Mouse (Mus musculus) frontal cortex, postnatal 14 days (tissue): Measurements from ENCODE around the gene Hmgb2.
"Not testable (repeated sequence)": the region's sequence is repeated elsewhere in the genome, so short reads cannot be mapped to it uniquely, and the experiment has no call there.

Source experiments
- DNase-seq, 2 experiments: peaks; one replicate each; pipeline ENCODE4 v3.0.0; 2022; ENCODE audit warnings: low spot score in 2 of 2

Hmgb2 gene

GRCm38 (mm10) chr8:57511316-57512118 lies at the start of gene Hmgb2:
Gene Hmgb2, plus strand, starts transcription at chr8:57511907.
- peak; percentile 99 to 100 for DNase-seq

DNA sequence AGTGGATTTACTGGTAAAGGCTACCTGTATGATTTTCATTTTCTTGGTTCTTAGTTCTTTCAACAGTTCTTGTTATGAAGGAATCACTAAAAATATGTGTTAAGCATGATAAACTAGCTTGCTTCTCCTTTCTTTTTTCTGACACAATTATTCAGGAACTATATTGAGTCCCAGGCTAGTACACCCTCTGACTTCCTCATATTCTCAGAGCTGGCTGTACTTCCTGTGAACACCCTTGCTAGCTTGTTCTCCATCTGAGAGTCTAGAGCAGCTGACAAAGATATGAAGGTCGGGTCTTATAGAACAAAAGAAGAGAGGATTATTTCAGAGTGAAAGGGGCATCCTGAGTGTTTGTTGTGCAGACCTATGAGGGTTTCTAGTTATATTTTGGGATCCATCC lies 48.9 kb upstream of the Hmgb2 start:
- DNase-seq: no peak

GRCm38 (mm10) chr8:57463757-57464156 lies 48.0 kb upstream of the Hmgb2 start:
- DNase-seq: no peak

GRCm38 (mm10) chr8:57468624-57469023 lies 43.1 kb upstream of the Hmgb2 start:
- no peak for DNase-seq

DNA sequence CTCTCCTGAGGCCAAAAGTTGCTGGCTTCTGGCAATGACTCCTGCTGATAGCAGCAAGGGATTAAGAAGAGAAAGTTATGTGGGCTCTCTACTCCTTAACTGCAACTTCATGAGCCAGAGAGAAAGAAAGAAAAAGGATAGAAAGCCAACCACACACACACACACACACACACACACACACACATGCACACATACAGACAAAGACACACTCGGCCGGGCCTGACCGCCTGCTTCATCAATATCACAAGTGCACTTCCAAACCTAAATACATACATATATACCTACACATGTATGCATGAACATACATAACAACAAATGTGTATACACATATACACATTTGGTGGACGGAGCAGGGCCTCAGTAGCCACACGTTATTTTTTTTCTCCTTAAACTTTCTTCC lies 40.8 kb upstream of the Hmgb2 start:
- no peak for DNase-seq

GRCm38 (mm10) chr8:57473751-57474150 lies 38.0 kb upstream of the Hmgb2 start:
- no peak for DNase-seq

- no peak for DNase-seq
These were observed 33.3 kb upstream of the Hmgb2 start for GRCm38 (mm10) chr8:57478406-57478805.

- DNase-seq: no peak
These were observed 32.0 kb upstream of the Hmgb2 start for GRCm38 (mm10) chr8:57479700-57480099.

GRCm38 (mm10) chr8:57480606-57481005 lies 31.1 kb upstream of the Hmgb2 start:
- no peak for DNase-seq

GRCm38 (mm10) chr8:57486491-57487440 lies 24.9 kb upstream of the Hmgb2 start:
- peak; percentile 23 to 51 for DNase-seq

- peak; percentile 96 to 98 for DNase-seq
These were observed 24.1 kb upstream of the Hmgb2 start, which contains the start of gene Sap30 for GRCm38 (mm10) chr8:57487441-57488155. Gene Sap30, minus strand, starts transcription at chr8:57487860.

GRCm38 (mm10) chr8:57488312-57488765 lies 23.4 kb upstream of the Hmgb2 start:
- DNase-seq: peak; percentile 32 to 34

DNA sequence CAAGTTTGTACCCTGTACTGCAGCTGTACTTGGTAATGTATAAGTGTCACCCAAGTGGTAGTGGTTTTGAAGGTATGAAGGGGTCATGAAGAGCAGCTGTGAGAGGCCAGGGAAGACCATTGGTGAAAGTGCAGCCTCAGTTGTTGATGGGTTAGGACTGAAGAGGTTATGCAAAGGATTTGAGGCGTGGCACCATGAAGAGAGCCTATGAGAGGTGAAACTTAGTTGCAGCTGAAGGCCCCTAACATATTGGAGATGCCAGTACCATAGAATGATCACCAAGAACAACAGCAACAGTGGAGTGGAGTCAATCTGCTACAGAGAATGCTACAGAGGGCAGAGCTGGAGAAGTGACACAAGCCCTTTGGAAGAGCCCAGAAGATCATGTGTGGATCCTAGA lies 22.3 kb upstream of the Hmgb2 start:
- no peak for DNase-seq

DNA sequence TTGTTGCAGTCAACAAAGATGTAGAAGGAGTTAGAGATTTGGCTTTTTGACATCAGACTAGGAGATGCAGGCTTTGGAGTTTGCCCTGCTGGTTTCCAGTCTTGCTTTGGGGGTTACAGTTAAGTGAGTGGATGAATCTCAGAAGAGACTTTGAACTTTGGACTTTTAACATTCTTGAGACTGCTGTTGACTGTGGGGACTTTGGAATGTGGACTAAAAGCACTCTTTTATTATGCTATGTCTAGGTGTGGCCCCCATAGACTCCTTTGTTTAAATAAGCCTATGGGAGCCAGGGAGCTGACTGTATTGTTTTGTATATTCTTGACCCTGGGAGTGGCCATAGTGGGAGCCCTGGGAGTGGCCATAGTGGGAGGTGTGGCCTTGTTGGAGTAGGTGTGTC lies 21.8 kb upstream of the Hmgb2 start:
- no peak for DNase-seq

DNA sequence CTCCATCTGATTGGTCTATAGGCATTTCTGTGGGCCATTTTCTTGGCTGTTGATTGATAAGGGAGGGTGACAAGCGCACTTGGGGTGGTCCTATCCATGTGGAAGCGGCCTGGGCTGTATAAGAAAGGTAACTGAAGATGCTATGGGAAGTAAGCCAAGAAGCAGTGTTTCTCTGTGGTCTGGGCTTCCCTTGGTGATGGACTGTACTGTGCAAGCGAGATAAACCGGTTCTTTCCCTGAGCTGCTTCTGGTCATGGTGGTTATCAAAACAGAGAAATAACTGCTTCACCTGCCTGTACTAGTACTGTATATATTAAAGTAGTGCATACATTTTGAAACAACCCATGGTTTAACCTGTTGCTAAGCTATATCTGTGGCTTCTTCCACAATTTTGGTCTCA lies 19.8 kb upstream of the Hmgb2 start:
- DNase-seq: no peak

DNA sequence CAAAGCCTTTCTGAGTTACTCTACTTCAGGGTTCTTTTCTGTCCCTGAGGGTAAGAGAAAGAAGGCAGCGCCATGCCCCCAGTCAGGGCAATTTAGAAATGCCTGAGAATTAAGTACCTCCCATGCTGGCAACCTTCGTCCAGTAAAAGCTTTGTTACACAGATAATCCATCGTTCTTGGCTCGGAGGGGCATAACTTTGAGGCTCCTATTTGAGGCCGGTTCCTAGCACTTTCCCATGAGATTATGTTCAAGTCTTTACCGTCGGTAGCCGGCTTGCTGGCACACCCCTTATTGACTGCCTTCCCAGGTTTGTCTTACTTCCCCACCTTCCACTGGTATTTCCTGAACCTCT lies 13.2 kb upstream of the Hmgb2 start:
- no peak for DNase-seq

GRCm38 (mm10) chr8:57498847-57499511 lies 12.7 kb upstream of the Hmgb2 start:
- DNase-seq: peak in 1 of 2 experiments; percentile 17

GRCm38 (mm10) chr8:57503641-57504040 lies 8.1 kb upstream of the Hmgb2 start:
- DNase-seq: peak in 1 of 2 experiments; percentile 28

GRCm38 (mm10) chr8:57505500-57505899 lies 6.2 kb upstream of the Hmgb2 start:
- DNase-seq: not testable (repeated sequence)

GRCm38 (mm10) chr8:57507556-57508063 lies 4.1 kb upstream of the Hmgb2 start:
- no peak for DNase-seq

- no peak for DNase-seq
These were observed 3.0 kb upstream of the Hmgb2 start for GRCm38 (mm10) chr8:57508657-57509056.
